Mouse (Mus musculus) neural tube, embryonic 15.5 days (tissue): ENCODE measurements around the gene Dnm2. TPM values are rescaled to one million over a fixed set of nuclear protein-coding genes. Genes with fewer than 3 reads are reported as not detected.
A peak's percentile ranks its signal among the peaks of the same experiment; 100 is the strongest.
"Not testable (repeated sequence)": the region's sequence is repeated elsewhere in the genome, so short reads cannot be mapped to it uniquely, and the experiment has no call there.

Experiments used
- ATAC-seq: fragments of 200-750 bp; cut with Nextera tagmentation; 2 replicates; pipeline ENCODE4 v1.8.0; 2017; ENCODE audit warnings: mild to moderate bottlenecking, moderate TSS enrichment, moderate library complexity; ENCODE audit not compliant: low FRiP score
- H3K27ac ChIP-seq: fragments of 300-500 bp; sonication (generic); replicated peaks from 2 replicates; pipeline ENCODE4 v1.5.1; 2015; ENCODE audit warnings: mild to moderate bottlenecking, inconsistent platforms
- H3K27me3 ChIP-seq: fragments of 300-500 bp; sonication (generic); replicated peaks from 2 replicates; pipeline ENCODE4 v1.6.1; 2015; ENCODE audit warnings: inconsistent platforms
- H3K36me3 ChIP-seq: fragments of 300-500 bp; sonication (generic); 2 replicates; pipeline ENCODE4 v1.6.1; 2015; ENCODE audit warnings: inconsistent platforms
- H3K4me1 ChIP-seq: fragments of 300-500 bp; sonication (generic); 2 replicates; pipeline ENCODE4 v1.6.1; 2015; ENCODE audit warnings: inconsistent platforms
- H3K4me2 ChIP-seq: fragments of 300-500 bp; sonication (generic); 2 replicates; pipeline ENCODE4 v1.6.1; 2015; ENCODE audit warnings: inconsistent platforms, mild to moderate bottlenecking, moderate library complexity
- H3K4me3 ChIP-seq: fragments of 300-500 bp; sonication (generic); replicated peaks from 2 replicates; pipeline ENCODE4 v1.5.1; 2015; ENCODE audit warnings: mild to moderate bottlenecking, inconsistent platforms
- H3K9ac ChIP-seq: fragments of 300-500 bp; sonication (generic); replicated peaks from 2 replicates; pipeline ENCODE4 v1.6.1; 2015; ENCODE audit warnings: mild to moderate bottlenecking, inconsistent platforms
- H3K9me3 ChIP-seq: fragments of 300-500 bp; sonication (generic); replicated peaks from 2 replicates; pipeline ENCODE4 v1.6.1; 2016; ENCODE audit warnings: inconsistent platforms
- WGBS: fragments of 180-500 bp; shearing (Covaris S2); methylation state at CpG from one replicate; pipeline ENCODE4 v1.1.7; 2015; ENCODE audit warnings: mixed read lengths; 5-methylcytosine and 5-hydroxymethylcytosine counted together
- polyA plus RNA-seq: library from polyadenylated mRNA; unstranded; fragments of >200 nt; fragmentation: Nextera tagmentation; extraction: Ambion mirVana; gene quantifications from 2 replicates; pipeline ENCODE4 v1.2.1, GENCODE M21; 2015

Dnm2 gene
- polyA plus RNA-seq, 1 experiment from 2014 or later: 58.5 TPM

- Histone ChIP-seq H3K4me1 (peaks cover 19% of the 10 kb centered on the region), H3K4me3 (peak overlapping the region; percentile 83), H3K27me3 (no peaks in the 10 kb centered on the region), H3K36me3 (peaks cover 27% of the 10 kb centered on the region), H3K9me3 (no peaks in the 10 kb centered on the region), H3K9ac (peak overlapping the region; percentile 85), H3K4me2 (peak overlapping the region; percentile 74), H3K27ac (peak overlapping the region; percentile 94)
- no peak for ATAC-seq
- WGBS: 8% methylated on average over 7 of the region's 7 CpGs
Measured at GRCm38 (mm10) chr9:21510689-21511015, 85.9 kb downstream of the Dnm2 start.

GRCm38 (mm10) chr9:21511052-21511451, 86.3 kb downstream of the Dnm2 start:
- ATAC-seq: no peak
- H3K27ac ChIP-seq: peak overlapping the region; percentile 94
- H3K4me2 ChIP-seq: peak overlapping the region; percentile 74
- H3K36me3 ChIP-seq: peaks cover 23% of the 10 kb centered on the region
- H3K4me3 ChIP-seq: peak overlapping the region; percentile 83
- H3K9me3 ChIP-seq: no peaks in the 10 kb centered on the region
- H3K4me1 ChIP-seq: peaks cover 19% of the 10 kb centered on the region
- H3K27me3 ChIP-seq: no peaks in the 10 kb centered on the region
- WGBS: 85% methylated on average over 9 of the region's 9 CpGs
- H3K9ac ChIP-seq: peak overlapping the region; percentile 85

- Histone ChIP-seq H3K4me2 (no peak overlapping the region), H3K27me3 (no peaks in the 10 kb centered on the region), H3K9me3 (no peaks in the 10 kb centered on the region), H3K4me3 (no peak overlapping the region), H3K9ac (no peak overlapping the region), H3K4me1 (peaks cover 19% of the 10 kb centered on the region), H3K36me3 (0 out of 2 replicates have a peak, but pooled peaks cover 1% of the 10 kb centered on the region), H3K27ac (no peak overlapping the region)
- no peak for ATAC-seq
- 95% methylated on average over 4 of the region's 4 CpGs for WGBS
Measured at GRCm38 (mm10) chr9:21513466-21513865, 88.8 kb downstream of the Dnm2 start.

- Histone ChIP-seq H3K4me2 (no peak overlapping the region), H3K27me3 (no peaks in the 10 kb centered on the region), H3K9me3 (no peaks in the 10 kb centered on the region), H3K4me3 (no peak overlapping the region), H3K4me1 (no peaks in the 10 kb centered on the region), H3K27ac (no peak overlapping the region), H3K9ac (no peak overlapping the region), H3K36me3 (no peaks in the 10 kb centered on the region)
- no peak for ATAC-seq
- 83% methylated on average over 6 of the region's 6 CpGs for WGBS
Measured at GRCm38 (mm10) chr9:21517947-21518495, 93.3 kb downstream of the Dnm2 start.

GRCm38 (mm10) chr9:21518690-21519089, 94.0 kb downstream of the Dnm2 start:
- not testable (repeated sequence) for H3K27me3 ChIP-seq, H3K4me2 ChIP-seq, H3K27ac ChIP-seq, H3K4me1 ChIP-seq, H3K36me3 ChIP-seq, H3K4me3 ChIP-seq, H3K9me3 ChIP-seq, H3K9ac ChIP-seq, ATAC-seq
- 86% methylated on average over 6 of the region's 6 CpGs for WGBS

GRCm38 (mm10) chr9:21525142-21525936, 100.6 kb downstream of the Dnm2 start:
- no peaks in the 10 kb centered on the region for H3K36me3 ChIP-seq
- H3K4me2 ChIP-seq: no peak overlapping the region
- ATAC-seq: no peak

GRCm38 (mm10) chr9:21525937-21526633, 101.4 kb downstream of the Dnm2 start, which contains the start of gene AB124611:
Gene AB124611, plus strand, starts transcription at chr9:21526176.
- WGBS: 69% methylated on average over 14 of the region's 14 CpGs
- no peak for ATAC-seq
- Histone ChIP-seq H3K9me3 (no peaks in the 10 kb centered on the region), H3K4me1 (no peaks in the 10 kb centered on the region), H3K4me2 (no peak within 1 kb of the TSS), H3K36me3 (no peaks in the 10 kb centered on the region), H3K27ac (no peak within 1 kb of the TSS), H3K9ac (no peak within 1 kb of the TSS), H3K27me3 (no peaks in the 10 kb centered on the region), H3K4me3 (no peak within 1 kb of the TSS)

More at GRCm38 (mm10) chr9:21525142-21525936, 100.6 kb downstream of the Dnm2 start:
- no peaks in the 10 kb centered on the region for H3K9me3 ChIP-seq
- H3K27ac ChIP-seq: no peak overlapping the region
- H3K9ac ChIP-seq: no peak overlapping the region
- H3K4me3 ChIP-seq: no peak overlapping the region
- H3K27me3 ChIP-seq: no peaks in the 10 kb centered on the region
- no peaks in the 10 kb centered on the region for H3K4me1 ChIP-seq
- 85% methylated on average over 7 of the region's 7 CpGs for WGBS

- H3K4me1 ChIP-seq: no peaks in the 10 kb centered on the region
- ATAC-seq: no peak
- H3K4me3 ChIP-seq: no peak overlapping the region
- H3K36me3 ChIP-seq: no peaks in the 10 kb centered on the region
- no peak overlapping the region for H3K27ac ChIP-seq
- 95% methylated on average over 3 of the region's 3 CpGs for WGBS
- H3K4me2 ChIP-seq: no peak overlapping the region
- H3K9ac ChIP-seq: no peak overlapping the region
- H3K9me3 ChIP-seq: no peaks in the 10 kb centered on the region
- no peaks in the 10 kb centered on the region for H3K27me3 ChIP-seq
Measured at GRCm38 (mm10) chr9:21526634-21526944, 101.9 kb downstream of the Dnm2 start.

- Histone ChIP-seq H3K27ac (no peak overlapping the region), H3K9ac (no peak overlapping the region), H3K4me3 (no peak overlapping the region), H3K27me3 (no peaks in the 10 kb centered on the region), H3K9me3 (no peaks in the 10 kb centered on the region), H3K4me2 (no peak overlapping the region), H3K4me1 (no peaks in the 10 kb centered on the region), H3K36me3 (no peaks in the 10 kb centered on the region)
- WGBS: 96% methylated on average over 2 of the region's 2 CpGs
- ATAC-seq: no peak
Measured at GRCm38 (mm10) chr9:21527100-21527801, 102.5 kb downstream of the Dnm2 start.

GRCm38 (mm10) chr9:21527917-21528324, 103.2 kb downstream of the Dnm2 start:
- no peak overlapping the region for H3K9ac ChIP-seq
- H3K27ac ChIP-seq: no peak overlapping the region
- no peak for ATAC-seq
- no peak overlapping the region for H3K4me3 ChIP-seq
- no peak overlapping the region for H3K4me2 ChIP-seq
- H3K9me3 ChIP-seq: no peaks in the 10 kb centered on the region
- no peaks in the 10 kb centered on the region for H3K27me3 ChIP-seq
- WGBS: 87% methylated on average over 1 of the region's 1 CpGs
- H3K36me3 ChIP-seq: no peaks in the 10 kb centered on the region
- H3K4me1 ChIP-seq: no peaks in the 10 kb centered on the region

GRCm38 (mm10) chr9:21536501-21536900, 111.8 kb downstream of the Dnm2 start:
- Histone ChIP-seq H3K9ac (no peak overlapping the region), H3K9me3 (no peaks in the 10 kb centered on the region), H3K4me1 (no peaks in the 10 kb centered on the region), H3K27me3 (no peaks in the 10 kb centered on the region), H3K36me3 (no peaks in the 10 kb centered on the region), H3K4me3 (no peak overlapping the region), H3K27ac (no peak overlapping the region), H3K4me2 (no peak overlapping the region)
- WGBS: 92% methylated on average over 14 of the region's 14 CpGs
- no peak for ATAC-seq
